ENCODE assay signal across 13 mouse cellular contexts in the genomic region with DNA sequence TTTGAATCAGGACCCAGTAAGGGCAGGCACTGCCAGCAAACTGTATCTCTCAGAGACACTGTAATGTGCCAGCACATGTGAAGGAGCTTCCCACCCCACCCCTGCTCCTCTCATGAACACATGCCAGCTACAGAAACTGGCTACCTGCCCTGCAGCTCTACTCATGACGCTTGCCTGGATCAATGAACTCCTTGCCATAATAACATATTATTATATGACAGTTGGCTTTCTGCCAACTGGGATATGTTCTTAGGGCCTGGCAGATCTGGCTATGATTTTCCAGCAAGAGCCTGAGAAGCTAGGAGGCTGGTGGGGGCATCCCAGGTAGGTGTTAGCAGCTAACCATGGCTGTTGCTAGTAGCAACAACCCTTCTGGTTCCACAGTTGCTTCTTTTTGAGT.
DNase-seq lines count a peak whose midpoint lies in the region; ATAC-seq and TF ChIP-seq lines count a peak whose summit lies in the region.
"Had no signal": no experiment of that assay in that cellular context is flagged by ENCODE, and none has a peak within 500 bp of the region (broad histone marks: within the 10 kb centered on the region; RNA-seq: fewer than 3 reads in every experiment).

No protein-coding gene starts in this region.

- H3K27ac ChIP-seq in hindbrain, postnatal 0 days: no peak overlapping the region
- H3K27ac ChIP-seq in hindbrain, embryonic 12.5 days: no peak overlapping the region
- H3K27ac ChIP-seq in midbrain, postnatal 0 days (ENCODE audit: low read depth, low read length): no peak overlapping the region
- no peak overlapping the region for H3K27ac ChIP-seq in midbrain, embryonic 15.5 days
- H3K27ac ChIP-seq in intestine, embryonic 15.5 days: no peak overlapping the region

- no peaks in the 10 kb centered on the region for H3K36me3 ChIP-seq in hindbrain, postnatal 0 days (ENCODE audit: insufficient read depth, low read length)
- H3K36me3 ChIP-seq in hindbrain, embryonic 12.5 days: 0 out of 2 replicates have a peak, but pooled peaks cover 3% of the 10 kb centered on the region
- H3K36me3 ChIP-seq in midbrain, postnatal 0 days (ENCODE audit: insufficient read depth, low read length): no peaks in the 10 kb centered on the region
- H3K36me3 ChIP-seq in midbrain, embryonic 15.5 days (replicated peaks): no peaks in the 10 kb centered on the region
- H3K36me3 ChIP-seq in intestine, embryonic 15.5 days: no peaks in the 10 kb centered on the region

- H3K9me3 ChIP-seq in hindbrain, postnatal 0 days (ENCODE audit: low read length): no peaks in the 10 kb centered on the region
- H3K9me3 ChIP-seq in hindbrain, embryonic 12.5 days (replicated peaks): no peaks in the 10 kb centered on the region
- H3K9me3 ChIP-seq in midbrain, postnatal 0 days (ENCODE audit: low read length): no peaks in the 10 kb centered on the region
- no peaks in the 10 kb centered on the region for H3K9me3 ChIP-seq in midbrain, embryonic 15.5 days
- H3K9me3 ChIP-seq in intestine, embryonic 15.5 days: no peaks in the 10 kb centered on the region

- WGBS in hindbrain, postnatal 0 days: 39% methylated on average over 1 of the region's 1 CpGs
- WGBS in hindbrain, embryonic 12.5 days: 66% methylated on average over 1 of the region's 1 CpGs
- WGBS in midbrain, postnatal 0 days: 44% methylated on average over 1 of the region's 1 CpGs
- 42% methylated on average over 1 of the region's 1 CpGs for WGBS in midbrain, embryonic 15.5 days
- 20% methylated on average over 1 of the region's 1 CpGs for WGBS in intestine, embryonic 15.5 days

- peak; percentile 62; the same call in 1 of the 2 replicates for ATAC-seq in hindbrain, postnatal 0 days
- no peak for ATAC-seq in hindbrain, embryonic 12.5 days (ENCODE audit: low FRiP score)
- no peak for ATAC-seq in midbrain, postnatal 0 days (ENCODE audit: low FRiP score)
- no peak for ATAC-seq in midbrain, embryonic 15.5 days (replicated peaks)
- ATAC-seq in intestine, embryonic 15.5 days: peak; percentile 55; the same call in 1 of the 2 replicates

- DNase-seq in hindbrain, postnatal 0 days (ENCODE audit: low spot score): peak; percentile 70
- peak; percentile 64 for DNase-seq in midbrain, postnatal 0 days (ENCODE audit: low spot score)
- peak; percentile 20 for DNase-seq in right cerebral cortex, postnatal 4 days
- no peak for DNase-seq in yolk sac, embryonic 10.5 days (ENCODE audit: low spot score)
- DNase-seq: adrenal gland, postnatal 14 days; cerebellum, adult 2 months; heart, postnatal 4 days; kidney, adult 9 months; lung, adult 18-20 months had no signal

- H3K4me1 ChIP-seq in hindbrain, postnatal 0 days (ENCODE audit: insufficient read depth, low read length): peaks cover 10% of the 10 kb centered on the region; the same call in 1 of the 2 replicates
- H3K4me1 ChIP-seq in hindbrain, embryonic 12.5 days: peaks cover 18% of the 10 kb centered on the region
- H3K4me1 ChIP-seq in midbrain, postnatal 0 days (ENCODE audit: insufficient read depth, low read length): peaks cover 2% of the 10 kb centered on the region; the same call in 1 of the 2 replicates
- H3K4me1 ChIP-seq in midbrain, embryonic 15.5 days: peaks cover 5% of the 10 kb centered on the region; the same call in 1 of the 2 replicates
- 0 out of 2 replicates have a peak, but pooled peaks cover 8% of the 10 kb centered on the region for H3K4me1 ChIP-seq in intestine, embryonic 15.5 days (replicated peaks)

- H3K27me3 ChIP-seq in hindbrain, postnatal 0 days (ENCODE audit: insufficient read depth, low read length): no peaks in the 10 kb centered on the region
- H3K27me3 ChIP-seq in hindbrain, embryonic 12.5 days: no peaks in the 10 kb centered on the region
- no peaks in the 10 kb centered on the region for H3K27me3 ChIP-seq in midbrain, postnatal 0 days (ENCODE audit: insufficient read depth, low read length)
- H3K27me3 ChIP-seq in midbrain, embryonic 15.5 days (replicated peaks): no peaks in the 10 kb centered on the region
- no peaks in the 10 kb centered on the region for H3K27me3 ChIP-seq in intestine, embryonic 15.5 days (replicated peaks)
- H3K27me3 ChIP-seq: megakaryocyte, embryonic 14.5 days had no signal

- TF ChIP-seq CTCF in hindbrain, postnatal 0 days (IDR thresholded peaks at IDR 0.05; ENCODE audit: low read depth): no peak
- no peak for TF ChIP-seq CTCF in midbrain, postnatal 0 days (IDR thresholded peaks at IDR 0.05)

- no peak overlapping the region for H3K9ac ChIP-seq in hindbrain, postnatal 0 days (replicated peaks; ENCODE audit: low read length)
- H3K9ac ChIP-seq in hindbrain, embryonic 12.5 days: no peak overlapping the region
- H3K9ac ChIP-seq in midbrain, postnatal 0 days (replicated peaks; ENCODE audit: low read length, poor library complexity, severe bottlenecking): no peak overlapping the region
- no peak overlapping the region for H3K9ac ChIP-seq in midbrain, embryonic 15.5 days
- H3K9ac ChIP-seq in intestine, embryonic 15.5 days: no peak overlapping the region

- no peak overlapping the region for H3K4me2 ChIP-seq in hindbrain, postnatal 0 days (ENCODE audit: low read depth, low read length)
- no peak overlapping the region for H3K4me2 ChIP-seq in hindbrain, embryonic 12.5 days (replicated peaks)
- no peak overlapping the region for H3K4me2 ChIP-seq in midbrain, postnatal 0 days (ENCODE audit: low read depth, low read length, poor library complexity, severe bottlenecking)
- no peak overlapping the region for H3K4me2 ChIP-seq in midbrain, embryonic 15.5 days
- no peak overlapping the region for H3K4me2 ChIP-seq in intestine, embryonic 15.5 days (replicated peaks)

- no peak overlapping the region for H3K4me3 ChIP-seq in hindbrain, postnatal 0 days (ENCODE audit: low read length)
- H3K4me3 ChIP-seq in hindbrain, embryonic 12.5 days: no peak overlapping the region
- H3K4me3 ChIP-seq in midbrain, postnatal 0 days (ENCODE audit: low read depth, low read length): no peak overlapping the region
- H3K4me3 ChIP-seq in midbrain, embryonic 15.5 days: no peak overlapping the region
- no peak overlapping the region for H3K4me3 ChIP-seq in intestine, embryonic 15.5 days (replicated peaks)
- H3K4me3 ChIP-seq: megakaryocyte, embryonic 14.5 days had no signal

Comparison
In these comparisons a context has a peak if more than half of its experiments do, and no peak if none do; other contexts are left out.
1. ATAC-seq: peak in hindbrain, postnatal 0 days (single experiment) and intestine, embryonic 15.5 days (single experiment); none in hindbrain, embryonic 12.5 days (single experiment), midbrain, postnatal 0 days (single experiment) and midbrain, embryonic 15.5 days (single experiment).